Mouse (Mus musculus) spleen, adult 10 weeks (tissue): Measurements from ENCODE around the gene Dmrtc1c2. TPM values are rescaled to one million over a fixed set of nuclear protein-coding genes. Genes with fewer than 3 reads are reported as not detected.

Source experiments
- polyA plus RNA-seq: library from polyadenylated mRNA; stranded (reverse); fragments of 350-450 nt; fragmentation: Illumina TruSeq; extraction: RNeasy Lipid Tissue Mini Kit (QIAGEN cat#74804); gene quantifications from one replicate; pipeline ENCODE4 v1.2.3, GENCODE M21; 2015; ENCODE audit warnings: low replicate concordance; ENCODE audit not compliant: insufficient read depth

Dmrtc1c2 gene
- not detected for polyA plus RNA-seq

GRCm38 (mm10) chrX:102854516-102854915 is at the start of gene Dmrtc1c2:
Gene Dmrtc1c2, minus strand, starts transcription at chrX:102854616.

GRCm38 (mm10) chrX:102867871-102868270 is 13.5 kb upstream of the Dmrtc1c2 start, which contains the start of gene 1700031F05Rik:
Gene 1700031F05Rik, minus strand, starts transcription at chrX:102867971.

GRCm38 (mm10) chrX:102802663-102803062 is 51.8 kb downstream of the Dmrtc1c2 start, which contains the start of gene Dmrtc1c1:
Gene Dmrtc1c1, plus strand, starts transcription at chrX:102802963.

Other genes with a start within 250 kb of the Dmrtc1c2 start
- 10.2 TPM for gene Phka1, start 210.4 kb downstream of the Dmrtc1c2 start, polyA plus RNA-seq
- not detected for gene Gm3880, start 167.6 kb downstream of the Dmrtc1c2 start, polyA plus RNA-seq
- gene Gm9112, start 147.0 kb downstream of the Dmrtc1c2 start, polyA plus RNA-seq = not detected
- not detected for gene Dmrtc1b, start 146.8 kb downstream of the Dmrtc1c2 start, polyA plus RNA-seq
- gene Dmrtc1c1, start 51.7 kb downstream of the Dmrtc1c2 start, polyA plus RNA-seq = not detected
- not detected for gene 1700031F05Rik, start 13.4 kb upstream of the Dmrtc1c2 start, polyA plus RNA-seq
- not detected for gene Dmrtc1a, start 54.1 kb upstream of the Dmrtc1c2 start, polyA plus RNA-seq
- not detected for gene 1700011M02Rik, start 54.3 kb upstream of the Dmrtc1c2 start, polyA plus RNA-seq
- gene 1700018G05Rik, start 73.8 kb upstream of the Dmrtc1c2 start, polyA plus RNA-seq = not detected